Mouse (Mus musculus): ENCODE data around the gene Wdr53. TPM values are rescaled to one million over a fixed set of nuclear protein-coding genes. Genes with fewer than 3 reads are reported as not detected.

Wdr53 gene
- polyA plus RNA-seq, 1 experiment from 2014 or later, result 16.0 TPM

MicroRNAs encoded within 50 kb of the gene (microRNA counts, 519-probe panel; counts per million panel counts)
- microRNA mmu-miR-1946a, result 2,015 counts per million, percentile 49 among the panel's probes with 10 or more counts

Small RNA genes lying within 50 kb of the gene (microRNA-seq; reads per million reads assigned to microRNA genes)
- gene Mir1946a, result not detected

Other genes with a start within 250 kb of the Wdr53 start
- 15.3 and 16.7 TPM in 2 replicates for gene Senp5, start 243.9 kb upstream of the Wdr53 start, polyA plus RNA-seq (2015; fragmentation: Nextera tagmentation; extraction: Ambion mirVana)
- 37.5 and 40.4 TPM in 2 replicates for gene Pak2, start 167.9 kb upstream of the Wdr53 start, polyA plus RNA-seq (2015; fragmentation: Nextera tagmentation; extraction: Ambion mirVana)
- 104 and 107 TPM in 2 replicates for gene Pigx, start 147.5 kb upstream of the Wdr53 start, polyA plus RNA-seq (2015; fragmentation: Nextera tagmentation; extraction: Ambion mirVana)
- gene Cep19, start 147.4 kb upstream of the Wdr53 start, polyA plus RNA-seq (2015; fragmentation: Nextera tagmentation; extraction: Ambion mirVana), result 49.1 and 51.6 TPM in 2 replicates
- 6.7 and 6.8 TPM in 2 replicates for gene Nrros, start 81.6 kb upstream of the Wdr53 start, polyA plus RNA-seq (2015; fragmentation: Nextera tagmentation; extraction: Ambion mirVana)
- not detected in 2 replicates for gene Bex6, start 67.4 kb upstream of the Wdr53 start, polyA plus RNA-seq (2015; fragmentation: Nextera tagmentation; extraction: Ambion mirVana)
- 5.9 and 8.2 TPM in 2 replicates for gene Fbxo45, start 69 bp upstream of the Wdr53 start, polyA plus RNA-seq (2015; fragmentation: Nextera tagmentation; extraction: Ambion mirVana)
- gene Smco1, start 24.2 kb downstream of the Wdr53 start, polyA plus RNA-seq (2015; fragmentation: Nextera tagmentation; extraction: Ambion mirVana), result not detected in 2 replicates
- 24.2 and 25.9 TPM in 2 replicates for gene Rnf168, start 30.2 kb downstream of the Wdr53 start, polyA plus RNA-seq (2015; fragmentation: Nextera tagmentation; extraction: Ambion mirVana)
- 21.1 and 23.7 TPM in 2 replicates for gene Ubxn7, start 85.0 kb downstream of the Wdr53 start, polyA plus RNA-seq (2015; fragmentation: Nextera tagmentation; extraction: Ambion mirVana)
- not detected in 2 replicates for gene Tm4sf19, start 153.3 kb downstream of the Wdr53 start, polyA plus RNA-seq (2015; fragmentation: Nextera tagmentation; extraction: Ambion mirVana)
- 40.3 and 41.3 TPM in 2 replicates for gene Tctex1d2, start 172.5 kb downstream of the Wdr53 start, polyA plus RNA-seq (2015; fragmentation: Nextera tagmentation; extraction: Ambion mirVana)
- 48.0 and 49.9 TPM in 2 replicates for gene Pcyt1a, start 183.7 kb downstream of the Wdr53 start, polyA plus RNA-seq (2015; fragmentation: Nextera tagmentation; extraction: Ambion mirVana)
- 0.08 TPM in 1 of 2 replicates, not detected in the other for gene Slc51a, start 240.7 kb downstream of the Wdr53 start, polyA plus RNA-seq (2015; fragmentation: Nextera tagmentation; extraction: Ambion mirVana)
- gene Zdhhc19, start 249.0 kb downstream of the Wdr53 start, polyA plus RNA-seq (2015; fragmentation: Nextera tagmentation; extraction: Ambion mirVana), result 0.26 TPM in 1 of 2 replicates, not detected in the other

Data from midbrain, embryonic 16.5 days (tissue).